Mouse (Mus musculus) midbrain, embryonic 14.5 days (tissue): ENCODE measurements at regions not wholly inside any gene's neighbourhood (a gene's known extent, or its start where the extent isn't known, plus 50 kb on each side); places are given as distances from the start of the nearest gene placed in this dataset.

Source experiments
- ATAC-seq: fragments of 200-750 bp; cut with Nextera tagmentation; 2 replicates; pipeline ENCODE4 v1.8.0; 2017; ENCODE audit warnings: moderate number of reproducible peaks, moderate library complexity; ENCODE audit not compliant: low FRiP score, low TSS enrichment
- DNase-seq: peaks from one replicate; pipeline ENCODE4 v3.0.0-alpha.2; 2015
- H3K27ac ChIP-seq: fragments of 300-500 bp; sonication (generic); replicated peaks from 2 replicates; pipeline ENCODE4 v1.5.1; 2014; ENCODE audit warnings: mild to moderate bottlenecking, low read depth, low read length, moderate library complexity
- H3K27me3 ChIP-seq: fragments of 300-500 bp; sonication (generic); 2 replicates; pipeline ENCODE4 v1.6.1; 2014; ENCODE audit warnings: low read length, control low read depth, mixed read lengths; ENCODE audit not compliant: control insufficient read depth, insufficient read depth
- H3K36me3 ChIP-seq: fragments of 300-500 bp; sonication (generic); 2 replicates; pipeline ENCODE4 v1.6.1; 2014; ENCODE audit warnings: low read length, control low read depth; ENCODE audit not compliant: control insufficient read depth, insufficient read depth
- H3K4me1 ChIP-seq: fragments of 300-500 bp; sonication (generic); 2 replicates; pipeline ENCODE4 v1.6.1; 2014; ENCODE audit warnings: mild to moderate bottlenecking, antibody characterized with exemption, low read length, control low read depth; ENCODE audit not compliant: control insufficient read depth, insufficient read depth
- H3K4me2 ChIP-seq: fragments of 300-500 bp; sonication (generic); 2 replicates; pipeline ENCODE4 v1.6.1; 2014; ENCODE audit warnings: mild to moderate bottlenecking, low read length, moderate library complexity
- H3K4me3 ChIP-seq: fragments of 300-500 bp; sonication (generic); replicated peaks from 2 replicates; pipeline ENCODE4 v1.5.1; 2014; ENCODE audit warnings: low read depth, low read length
- H3K9ac ChIP-seq: fragments of 300-500 bp; sonication (generic); replicated peaks from 2 replicates; pipeline ENCODE4 v1.6.1; 2014; ENCODE audit warnings: mild to moderate bottlenecking, low read length, moderate library complexity
- H3K9me3 ChIP-seq: fragments of 300-500 bp; sonication (generic); 2 replicates; pipeline ENCODE4 v1.6.1; 2016; ENCODE audit warnings: low read length, control low read depth, mixed read lengths; ENCODE audit not compliant: control insufficient read depth
- WGBS: fragments of 180-500 bp; shearing (Covaris S2); extraction: QIAGEN DNeasy Blood & Tissue Kit; methylation state at CpG from one replicate; pipeline ENCODE4 v1.1.7; 2014; 5-methylcytosine and 5-hydroxymethylcytosine counted together

DNA sequence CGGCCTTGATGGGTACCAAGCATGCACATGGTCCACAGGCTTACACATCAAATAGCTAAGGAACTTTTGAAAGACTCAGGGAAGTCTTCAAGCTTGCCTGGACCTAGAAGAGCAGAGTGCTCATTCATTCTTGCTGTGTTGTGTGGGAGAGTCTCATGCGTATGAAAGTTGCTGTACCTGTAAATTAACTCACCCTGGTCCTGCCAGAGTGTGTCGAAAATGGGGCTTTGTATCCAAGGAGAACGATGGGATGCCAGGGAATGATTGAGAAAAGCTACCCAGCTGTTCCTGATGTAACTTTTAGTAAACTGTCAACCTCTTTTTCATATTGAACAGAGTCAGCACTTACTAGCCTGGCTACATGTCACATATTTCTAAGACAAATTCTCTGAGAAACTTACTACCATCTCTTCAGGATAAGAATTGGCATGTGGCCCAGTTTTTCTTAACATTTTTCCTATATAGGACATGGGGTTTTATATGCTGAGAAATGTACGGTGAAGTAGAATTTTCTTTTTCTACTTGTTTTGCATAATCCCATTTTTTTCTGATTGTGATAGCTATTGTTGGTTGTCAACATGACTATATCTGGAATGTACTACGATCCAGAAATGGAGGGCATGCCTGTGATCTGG, 95.0 kb upstream of the Rreb1 start:
- no peaks in the 10 kb centered on the region for H3K36me3 ChIP-seq
- H3K27me3 ChIP-seq, result no peaks in the 10 kb centered on the region
- H3K4me3 ChIP-seq, result no peak overlapping the region
- no peak overlapping the region for H3K27ac ChIP-seq
- WGBS, result 85% methylated on average over 6 of the region's 6 CpGs
- no peak overlapping the region for H3K9ac ChIP-seq
- DNase-seq, result no peak
- H3K9me3 ChIP-seq, result no peaks in the 10 kb centered on the region
- no peak overlapping the region for H3K4me2 ChIP-seq
- no peak for ATAC-seq
- H3K4me1 ChIP-seq, result no peaks in the 10 kb centered on the region

DNA sequence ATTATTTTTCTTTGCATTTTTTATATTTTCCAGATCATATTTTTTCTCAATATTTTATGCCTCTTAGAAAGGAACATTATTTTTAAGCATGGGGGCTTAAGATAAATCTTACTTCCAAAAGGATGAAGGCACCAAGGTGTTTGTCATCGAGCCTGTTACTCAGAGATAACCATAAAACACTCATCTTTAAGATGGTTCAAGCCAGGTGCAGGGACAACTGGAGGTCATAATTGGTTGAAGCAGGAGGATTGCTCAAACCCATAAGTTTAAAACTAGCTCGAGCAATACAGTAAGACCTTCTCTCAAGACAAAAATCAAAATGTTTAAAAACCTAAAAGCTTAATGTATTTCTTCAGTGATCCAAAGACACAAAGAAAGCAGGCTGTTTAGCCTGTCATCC, 92.6 kb upstream of the Rreb1 start:
- no peak overlapping the region for H3K4me3 ChIP-seq
- no peak overlapping the region for H3K4me2 ChIP-seq
- no peak overlapping the region for H3K27ac ChIP-seq
- H3K27me3 ChIP-seq, result no peaks in the 10 kb centered on the region
- H3K9ac ChIP-seq, result no peak overlapping the region
- no peak for ATAC-seq
- no peaks in the 10 kb centered on the region for H3K4me1 ChIP-seq
- 73% methylated on average over 2 of the region's 2 CpGs for WGBS
- DNase-seq, result no peak
- H3K36me3 ChIP-seq, result no peaks in the 10 kb centered on the region
- H3K9me3 ChIP-seq, result no peaks in the 10 kb centered on the region

- no peaks in the 10 kb centered on the region for H3K36me3 ChIP-seq
- WGBS, result 58% methylated on average over 2 of the region's 2 CpGs
- H3K9me3 ChIP-seq, result no peaks in the 10 kb centered on the region
- ATAC-seq (no peak), DNase-seq (no peak)
- no peak overlapping the region for H3K9ac ChIP-seq
- no peaks in the 10 kb centered on the region for H3K4me1 ChIP-seq
- no peak overlapping the region for H3K4me2 ChIP-seq
- no peak overlapping the region for H3K4me3 ChIP-seq
- no peak overlapping the region for H3K27ac ChIP-seq
- no peaks in the 10 kb centered on the region for H3K27me3 ChIP-seq
Measured at GRCm38 (mm10) chr13:37686109-37686508, 92.1 kb upstream of the Rreb1 start.

- Histone ChIP-seq H3K27me3 (no peaks in the 10 kb centered on the region), H3K9ac (no peak overlapping the region), H3K4me1 (no peaks in the 10 kb centered on the region), H3K27ac (no peak overlapping the region), H3K4me3 (no peak overlapping the region), H3K36me3 (no peaks in the 10 kb centered on the region), H3K4me2 (no peak overlapping the region), H3K9me3 (no peaks in the 10 kb centered on the region)
- no peak for DNase-seq
- WGBS, result 95% methylated on average over 6 of the region's 6 CpGs
- ATAC-seq, result no peak
Measured at GRCm38 (mm10) chr13:37689127-37689777, 88.9 kb upstream of the Rreb1 start.

- Histone ChIP-seq H3K27me3 (no peaks in the 10 kb centered on the region), H3K9me3 (no peaks in the 10 kb centered on the region), H3K4me3 (no peak overlapping the region), H3K4me2 (no peak overlapping the region), H3K4me1 (no peaks in the 10 kb centered on the region), H3K9ac (no peak overlapping the region), H3K36me3 (no peaks in the 10 kb centered on the region), H3K27ac (no peak overlapping the region)
- 86% methylated on average over 5 of the region's 5 CpGs for WGBS
- DNase-seq, result no peak
- no peak for ATAC-seq
Measured at GRCm38 (mm10) chr13:37691855-37692445, 86.2 kb upstream of the Rreb1 start.

- ATAC-seq (no peak), DNase-seq (no peak)
- no peak overlapping the region for H3K27ac ChIP-seq
- H3K27me3 ChIP-seq, result no peaks in the 10 kb centered on the region
- no peaks in the 10 kb centered on the region for H3K9me3 ChIP-seq
- H3K4me1 ChIP-seq, result no peaks in the 10 kb centered on the region
- WGBS, result 88% methylated on average over 3 of the region's 3 CpGs
- H3K4me2 ChIP-seq, result no peak overlapping the region
- H3K36me3 ChIP-seq, result no peaks in the 10 kb centered on the region
- H3K4me3 ChIP-seq, result no peak overlapping the region
- H3K9ac ChIP-seq, result no peak overlapping the region
Measured at GRCm38 (mm10) chr13:37693617-37694016, 84.6 kb upstream of the Rreb1 start.

DNA sequence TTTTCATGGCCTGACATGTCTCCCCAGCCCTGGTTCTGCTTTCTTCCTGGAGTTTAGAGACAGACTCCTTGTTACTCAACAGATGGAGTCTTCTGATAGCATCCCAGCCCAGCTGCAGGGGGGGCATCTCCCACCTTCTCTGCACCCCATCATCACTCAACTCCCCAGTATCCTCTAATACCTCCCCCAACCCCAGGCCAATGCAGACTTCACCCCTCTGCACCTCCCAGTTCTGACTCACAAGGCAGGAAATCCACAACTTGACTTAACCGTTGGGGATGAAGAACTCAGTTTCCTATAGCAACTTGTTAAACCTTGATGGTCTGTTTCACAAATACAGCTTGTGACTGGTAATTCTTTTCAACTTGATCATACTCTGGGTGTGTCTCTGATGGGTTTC, 73.7 kb upstream of the Rreb1 start:
- ATAC-seq, result no peak

DNA sequence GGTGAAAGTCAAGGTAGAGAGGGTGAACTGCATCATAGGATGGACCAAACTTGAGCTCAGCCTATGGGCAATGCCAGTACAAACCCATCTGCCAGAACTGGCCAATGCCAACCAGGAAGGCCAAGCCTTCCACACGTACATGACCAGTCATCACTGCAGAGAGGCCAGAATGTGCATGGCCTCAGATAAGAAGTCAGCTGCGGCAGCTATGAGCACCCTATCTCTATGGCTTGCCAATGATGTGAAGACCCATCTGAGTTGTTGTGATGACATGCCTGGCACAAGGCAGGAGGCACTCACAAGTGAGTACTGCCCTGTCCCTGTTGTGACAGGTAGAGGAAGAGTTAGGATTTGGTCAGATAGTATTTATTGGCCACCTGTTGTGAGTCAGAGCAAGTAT, 72.7 kb upstream of the Rreb1 start:
- no peaks in the 10 kb centered on the region for H3K9me3 ChIP-seq
- DNase-seq (no peak), ATAC-seq (no peak)
- no peaks in the 10 kb centered on the region for H3K36me3 ChIP-seq
- no peak overlapping the region for H3K9ac ChIP-seq
- H3K4me3 ChIP-seq, result no peak overlapping the region
- H3K4me2 ChIP-seq, result no peak overlapping the region
- H3K4me1 ChIP-seq, result no peaks in the 10 kb centered on the region
- no peaks in the 10 kb centered on the region for H3K27me3 ChIP-seq
- H3K27ac ChIP-seq, result no peak overlapping the region
- WGBS, result 94% methylated on average over 2 of the region's 2 CpGs

More for the DNA sequence above, 73.7 kb upstream of the Rreb1 start:
- H3K27ac ChIP-seq, result no peak overlapping the region
- H3K9ac ChIP-seq, result no peak overlapping the region
- no peak for DNase-seq
- no peaks in the 10 kb centered on the region for H3K9me3 ChIP-seq
- 90% methylated on average over 1 of the region's 1 CpGs for WGBS
- H3K4me2 ChIP-seq, result no peak overlapping the region
- no peaks in the 10 kb centered on the region for H3K4me1 ChIP-seq
- H3K36me3 ChIP-seq, result no peaks in the 10 kb centered on the region
- H3K4me3 ChIP-seq, result no peak overlapping the region
- H3K27me3 ChIP-seq, result no peaks in the 10 kb centered on the region

DNA sequence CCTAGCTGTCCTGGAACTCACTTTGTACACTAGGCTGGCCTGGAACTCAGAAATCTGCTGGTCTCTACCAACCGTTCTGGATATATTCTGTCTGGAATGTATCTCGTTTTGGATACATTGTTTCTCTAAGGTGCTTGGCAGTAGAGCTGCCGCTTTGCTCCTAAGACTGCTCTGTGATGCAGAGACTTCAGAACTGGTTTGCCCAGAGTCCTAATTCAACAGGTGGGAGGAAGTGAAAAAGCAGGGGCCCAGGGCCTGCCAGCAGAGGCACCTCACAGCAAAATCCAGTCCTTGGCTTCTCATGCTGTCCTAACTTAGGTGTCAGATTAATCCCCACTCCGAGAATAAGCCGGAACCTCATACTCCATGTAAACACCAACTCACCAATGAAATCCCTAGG, 67.3 kb upstream of the Rreb1 start:
- 92% methylated on average over 5 of the region's 5 CpGs for WGBS
- no peaks in the 10 kb centered on the region for H3K36me3 ChIP-seq
- H3K4me1 ChIP-seq, result no peaks in the 10 kb centered on the region
- H3K4me3 ChIP-seq, result no peak overlapping the region
- DNase-seq (no peak), ATAC-seq (no peak)
- H3K9me3 ChIP-seq, result no peaks in the 10 kb centered on the region
- no peak overlapping the region for H3K27ac ChIP-seq
- no peak overlapping the region for H3K4me2 ChIP-seq
- H3K27me3 ChIP-seq, result no peaks in the 10 kb centered on the region
- H3K9ac ChIP-seq, result no peak overlapping the region
